Mouse (Mus musculus): ENCODE measurements around the gene Cenpn. TPM values are rescaled to one million over a fixed set of nuclear protein-coding genes. Genes with fewer than 3 reads are reported as not detected.
A peak's percentile ranks its signal among the peaks of the same experiment; 100 is the strongest.

Cenpn gene
- polyA plus RNA-seq, 1 experiment from 2014 or later: 8.6 TPM

DNA sequence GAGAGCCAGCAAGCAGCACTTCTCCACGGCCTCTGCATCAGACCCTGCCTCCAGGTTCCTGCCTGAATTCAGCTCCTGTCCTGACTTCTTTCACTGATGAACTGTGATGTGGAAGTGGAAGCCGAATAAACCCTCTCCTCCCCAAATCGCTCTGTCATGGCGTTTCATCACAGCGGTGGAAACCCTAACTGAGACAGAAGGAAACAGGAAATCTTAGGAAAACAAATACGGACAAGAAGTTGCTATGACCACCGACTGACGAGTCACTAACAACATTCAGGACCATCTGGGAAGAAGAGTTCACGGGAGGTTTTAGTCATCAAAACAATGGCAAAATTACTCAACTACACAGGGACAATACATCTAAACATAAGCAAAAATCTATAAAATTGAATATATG is 28.9 kb upstream of the Cenpn start:
- no peak overlapping the region for H3K27ac ChIP-seq
- 90% methylated on average over 9 of the region's 9 CpGs for WGBS
- H3K4me2 ChIP-seq (replicated peaks): no peak overlapping the region
- 0 out of 2 replicates have a peak, but pooled peaks cover 10% of the 10 kb centered on the region for H3K36me3 ChIP-seq (replicated peaks; ENCODE audit: control insufficient read depth, insufficient read depth)
- H3K4me1 ChIP-seq (replicated peaks; ENCODE audit: control insufficient read depth, insufficient read depth, low read length): no peaks in the 10 kb centered on the region
- no peak overlapping the region for H3K9ac ChIP-seq
- ATAC-seq (ENCODE audit: low FRiP score): no peak
- DNase-seq (ENCODE audit: low spot score): no peak
- H3K4me3 ChIP-seq (replicated peaks; ENCODE audit: low read length): no peak overlapping the region
- H3K9me3 ChIP-seq (ENCODE audit: control insufficient read depth, low read length): 0 out of 2 replicates have a peak, but pooled peaks cover 3% of the 10 kb centered on the region
- H3K27me3 ChIP-seq (ENCODE audit: control insufficient read depth, insufficient read depth, low read length): no peaks in the 10 kb centered on the region

DNA sequence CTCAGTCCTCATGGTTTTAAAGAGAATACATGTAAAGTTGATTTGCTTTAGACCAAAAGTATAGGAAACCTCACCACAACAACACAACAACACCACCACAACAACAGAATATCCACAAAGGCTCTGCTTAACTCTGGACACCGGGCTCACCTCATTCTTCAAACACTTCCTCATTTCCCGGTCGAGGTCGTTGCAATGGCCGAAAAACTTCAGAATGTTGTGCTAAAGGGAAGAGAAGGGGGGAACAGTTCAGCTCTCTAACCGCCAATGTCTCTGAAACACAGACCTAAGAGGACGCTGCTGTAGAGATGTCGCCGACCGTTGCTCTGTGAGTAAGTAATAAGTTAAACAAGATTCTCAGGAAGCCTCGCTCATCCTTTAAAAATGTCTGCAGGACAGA is 27.6 kb upstream of the Cenpn start:
- no peak for ATAC-seq (ENCODE audit: low FRiP score)
- 90% methylated on average over 11 of the region's 11 CpGs for WGBS
- Histone ChIP-seq H3K9ac (no peak overlapping the region), H3K9me3 (ENCODE audit: control insufficient read depth, low read length) (0 out of 2 replicates have a peak, but pooled peaks cover 3% of the 10 kb centered on the region), H3K27ac (no peak overlapping the region), H3K36me3 (replicated peaks; ENCODE audit: control insufficient read depth, insufficient read depth) (0 out of 2 replicates have a peak, but pooled peaks cover 6% of the 10 kb centered on the region), H3K4me3 (replicated peaks; ENCODE audit: low read length) (no peak overlapping the region), H3K4me2 (replicated peaks) (no peak overlapping the region), H3K4me1 (replicated peaks; ENCODE audit: control insufficient read depth, insufficient read depth, low read length) (no peaks in the 10 kb centered on the region), H3K27me3 (ENCODE audit: control insufficient read depth, insufficient read depth, low read length) (no peaks in the 10 kb centered on the region)
- no peak for DNase-seq (ENCODE audit: low spot score)

DNA sequence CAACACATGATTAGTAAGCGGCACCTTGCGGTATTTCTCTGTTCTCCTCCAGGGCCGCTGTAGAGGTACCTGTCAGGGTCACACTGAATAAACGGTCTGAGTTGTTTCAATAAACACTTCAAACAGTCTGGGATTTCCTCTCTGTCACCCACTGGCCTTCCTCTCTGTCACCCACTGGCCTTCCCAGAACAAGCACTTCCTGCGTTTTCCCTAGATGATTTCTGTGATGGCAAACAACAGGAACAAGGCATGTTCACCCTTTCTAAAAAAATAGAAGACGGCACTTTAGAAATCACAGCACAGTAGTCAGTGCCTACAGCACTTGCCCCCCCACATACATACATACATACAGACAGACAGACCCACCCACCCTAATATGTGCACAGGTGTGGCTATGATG is 26.0 kb upstream of the Cenpn start:
- H3K4me3 ChIP-seq (replicated peaks; ENCODE audit: low read length): no peak overlapping the region
- H3K9me3 ChIP-seq (ENCODE audit: control insufficient read depth, low read length): 0 out of 2 replicates have a peak, but pooled peaks cover 3% of the 10 kb centered on the region
- H3K27me3 ChIP-seq (ENCODE audit: control insufficient read depth, insufficient read depth, low read length): no peaks in the 10 kb centered on the region
- H3K36me3 ChIP-seq (replicated peaks; ENCODE audit: control insufficient read depth, insufficient read depth): no peaks in the 10 kb centered on the region
- 88% methylated on average over 6 of the region's 6 CpGs for WGBS
- no peak for DNase-seq (ENCODE audit: low spot score)
- ATAC-seq (ENCODE audit: low FRiP score): no peak
- H3K4me1 ChIP-seq (replicated peaks; ENCODE audit: control insufficient read depth, insufficient read depth, low read length): no peaks in the 10 kb centered on the region
- H3K27ac ChIP-seq: no peak overlapping the region
- no peak overlapping the region for H3K4me2 ChIP-seq (replicated peaks)
- H3K9ac ChIP-seq: no peak overlapping the region

DNA sequence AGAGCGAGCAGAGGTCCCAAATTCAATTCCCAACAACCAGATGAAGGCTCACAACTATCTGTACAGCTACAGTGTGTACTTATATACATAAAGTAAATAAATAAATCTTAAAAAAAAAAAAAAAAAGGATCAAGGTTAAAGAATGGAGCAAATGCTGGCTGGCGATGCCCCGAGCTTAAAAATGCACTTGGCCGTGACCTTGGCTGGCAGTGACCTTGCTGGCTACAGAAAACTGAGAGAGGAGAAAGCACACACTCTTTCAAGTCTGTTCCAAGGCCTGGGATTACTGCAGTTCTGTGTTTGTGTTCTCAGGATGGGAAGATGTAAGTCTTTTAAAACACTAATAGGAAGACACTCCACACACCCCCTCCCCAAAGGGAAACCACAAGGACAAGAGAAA is 16.8 kb upstream of the Cenpn start:
- Histone ChIP-seq H3K9me3 (ENCODE audit: control insufficient read depth, low read length) (no peaks in the 10 kb centered on the region), H3K27ac (no peak overlapping the region), H3K27me3 (ENCODE audit: control insufficient read depth, insufficient read depth, low read length) (no peaks in the 10 kb centered on the region), H3K4me3 (replicated peaks; ENCODE audit: low read length) (no peak overlapping the region), H3K36me3 (replicated peaks; ENCODE audit: control insufficient read depth, insufficient read depth) (0 out of 2 replicates have a peak, but pooled peaks cover 5% of the 10 kb centered on the region), H3K4me2 (replicated peaks) (no peak overlapping the region), H3K9ac (no peak overlapping the region), H3K4me1 (replicated peaks; ENCODE audit: control insufficient read depth, insufficient read depth, low read length) (no peaks in the 10 kb centered on the region)
- 92% methylated on average over 4 of the region's 4 CpGs for WGBS
- ATAC-seq (ENCODE audit: low FRiP score): no peak
- no peak for DNase-seq (ENCODE audit: low spot score)

DNA sequence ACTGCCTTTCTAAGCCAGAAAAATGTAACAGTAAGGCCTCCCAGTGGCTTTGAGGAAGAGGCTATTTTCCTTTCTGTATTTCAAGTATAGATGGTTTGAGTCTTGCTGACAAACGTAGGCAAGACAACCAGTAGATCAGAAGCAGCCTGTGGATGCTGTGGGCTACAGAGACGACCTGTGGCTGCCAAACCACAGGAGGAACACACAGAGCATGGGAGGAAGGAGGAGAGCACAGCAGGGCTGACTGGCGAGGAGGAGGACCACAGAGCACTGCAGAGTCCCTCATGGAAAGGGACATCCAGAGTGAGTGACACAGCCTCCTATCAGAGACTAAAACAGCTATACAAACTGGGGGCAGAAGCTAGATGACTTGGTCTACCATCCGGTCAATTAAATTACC is 16.3 kb upstream of the Cenpn start:
- Histone ChIP-seq H3K27ac (no peak overlapping the region), H3K27me3 (ENCODE audit: control insufficient read depth, insufficient read depth, low read length) (no peaks in the 10 kb centered on the region), H3K36me3 (replicated peaks; ENCODE audit: control insufficient read depth, insufficient read depth) (peaks cover 5% of the 10 kb centered on the region; the same call in 1 of the 2 replicates), H3K9me3 (ENCODE audit: control insufficient read depth, low read length) (no peaks in the 10 kb centered on the region), H3K4me3 (replicated peaks; ENCODE audit: low read length) (no peak overlapping the region), H3K4me1 (replicated peaks; ENCODE audit: control insufficient read depth, insufficient read depth, low read length) (no peaks in the 10 kb centered on the region), H3K4me2 (replicated peaks) (no peak overlapping the region), H3K9ac (no peak overlapping the region)
- DNase-seq (ENCODE audit: low spot score) (no peak), ATAC-seq (ENCODE audit: low FRiP score) (no peak)
- WGBS: 86% methylated on average over 4 of the region's 4 CpGs

DNA sequence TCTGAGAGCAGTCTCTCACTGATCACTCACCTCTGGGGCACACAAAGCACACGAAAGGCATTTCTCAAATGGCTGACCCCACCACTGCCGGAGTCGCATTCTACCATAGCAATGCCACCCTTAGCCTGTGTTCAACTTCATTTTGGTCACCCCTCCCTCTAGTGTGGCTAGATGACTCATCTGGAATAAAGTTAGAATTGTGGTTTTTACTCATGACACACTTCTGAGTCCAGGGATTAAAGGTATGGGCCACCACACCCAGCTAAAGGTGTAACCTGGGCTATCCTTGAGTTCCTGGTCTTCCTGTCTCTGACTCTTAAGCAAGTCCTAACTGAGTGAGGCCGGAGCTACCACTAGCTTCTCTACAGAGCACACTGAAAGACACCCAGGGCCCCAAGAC is 15.7 kb upstream of the Cenpn start:
- Histone ChIP-seq H3K4me2 (replicated peaks) (no peak overlapping the region), H3K4me1 (replicated peaks; ENCODE audit: control insufficient read depth, insufficient read depth, low read length) (no peaks in the 10 kb centered on the region), H3K27ac (no peak overlapping the region), H3K36me3 (replicated peaks; ENCODE audit: control insufficient read depth, insufficient read depth) (peaks cover 7% of the 10 kb centered on the region; the same call in 1 of the 2 replicates), H3K9me3 (ENCODE audit: control insufficient read depth, low read length) (no peaks in the 10 kb centered on the region), H3K27me3 (ENCODE audit: control insufficient read depth, insufficient read depth, low read length) (no peaks in the 10 kb centered on the region), H3K4me3 (replicated peaks; ENCODE audit: low read length) (no peak overlapping the region), H3K9ac (no peak overlapping the region)
- ATAC-seq (ENCODE audit: low FRiP score) (no peak), DNase-seq (ENCODE audit: low spot score) (no peak)
- WGBS: 97% methylated on average over 4 of the region's 4 CpGs

DNA sequence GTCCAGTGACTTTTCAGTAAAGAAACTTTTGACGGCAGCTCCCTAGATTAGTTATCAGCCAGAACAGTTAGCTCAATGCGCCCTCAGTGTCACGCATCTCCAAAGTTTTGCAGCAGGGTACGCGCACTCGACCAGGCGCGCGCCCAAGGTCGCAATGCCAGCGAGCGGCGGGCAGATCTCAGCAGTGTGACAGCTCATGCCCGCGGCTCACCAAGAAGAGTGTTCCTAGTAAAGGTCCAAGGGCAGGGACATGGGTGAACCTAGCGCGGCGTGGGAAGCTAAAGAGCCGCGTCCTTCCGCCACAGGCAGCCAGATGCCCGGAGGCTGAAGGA is 559 bp upstream of the Cenpn start:
- ATAC-seq (ENCODE audit: low FRiP score) (peak; percentile 56), DNase-seq (ENCODE audit: low spot score) (no peak)
- peak overlapping the region; percentile 61 for H3K4me2 ChIP-seq (replicated peaks)
- no peaks in the 10 kb centered on the region for H3K36me3 ChIP-seq (replicated peaks; ENCODE audit: control insufficient read depth, insufficient read depth)
- 0 out of 2 replicates have a peak, but pooled peaks cover 8% of the 10 kb centered on the region for H3K4me1 ChIP-seq (replicated peaks; ENCODE audit: control insufficient read depth, insufficient read depth, low read length)
- peak overlapping the region; percentile 58 for H3K4me3 ChIP-seq (replicated peaks; ENCODE audit: low read length)
- WGBS: under 1% methylated on average over 22 of the region's 22 CpGs
- H3K27ac ChIP-seq: peak overlapping the region; percentile 66
- no peaks in the 10 kb centered on the region for H3K27me3 ChIP-seq (ENCODE audit: control insufficient read depth, insufficient read depth, low read length)
- H3K9ac ChIP-seq: peak overlapping the region; percentile 64
- H3K9me3 ChIP-seq (ENCODE audit: control insufficient read depth, low read length): no peaks in the 10 kb centered on the region

DNA sequence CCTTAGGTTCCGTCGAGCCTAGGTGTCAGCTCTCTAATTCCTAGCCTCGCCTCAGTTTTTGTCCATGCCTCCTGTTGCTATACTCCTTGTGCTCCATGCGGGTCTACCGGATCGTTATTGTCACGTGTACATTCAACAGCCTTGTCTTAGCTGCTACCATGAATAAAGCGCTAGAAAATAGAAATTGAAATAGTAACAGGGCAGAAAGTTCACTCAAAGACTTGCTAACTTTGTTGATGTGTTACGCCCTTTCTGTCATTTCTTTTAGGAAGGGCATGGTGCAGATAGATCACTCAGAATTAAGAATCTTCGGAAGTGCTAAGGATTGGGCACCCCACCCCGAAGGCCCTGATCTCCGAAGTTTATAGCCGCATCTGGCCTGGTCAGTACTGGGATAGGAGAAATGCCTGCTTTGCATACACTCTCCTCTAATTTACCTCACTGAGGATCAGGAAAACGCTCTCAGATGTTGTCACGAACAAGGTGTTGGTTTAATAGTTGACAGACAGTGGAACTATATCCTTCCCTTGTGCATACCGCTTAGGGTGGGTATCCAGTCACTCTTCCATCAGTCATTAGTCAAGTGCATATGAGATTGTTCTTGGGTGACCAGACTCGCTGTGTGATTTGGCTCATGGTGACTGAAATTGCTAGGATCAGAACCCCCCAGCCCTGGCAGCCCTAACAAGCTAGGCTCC is 679 bp downstream of the Cenpn start:
- ATAC-seq (ENCODE audit: low FRiP score): no peak
- Histone ChIP-seq H3K4me3 (replicated peaks; ENCODE audit: low read length) (peak overlapping the region; percentile 58), H3K27me3 (ENCODE audit: control insufficient read depth, insufficient read depth, low read length) (no peaks in the 10 kb centered on the region)

DNA sequence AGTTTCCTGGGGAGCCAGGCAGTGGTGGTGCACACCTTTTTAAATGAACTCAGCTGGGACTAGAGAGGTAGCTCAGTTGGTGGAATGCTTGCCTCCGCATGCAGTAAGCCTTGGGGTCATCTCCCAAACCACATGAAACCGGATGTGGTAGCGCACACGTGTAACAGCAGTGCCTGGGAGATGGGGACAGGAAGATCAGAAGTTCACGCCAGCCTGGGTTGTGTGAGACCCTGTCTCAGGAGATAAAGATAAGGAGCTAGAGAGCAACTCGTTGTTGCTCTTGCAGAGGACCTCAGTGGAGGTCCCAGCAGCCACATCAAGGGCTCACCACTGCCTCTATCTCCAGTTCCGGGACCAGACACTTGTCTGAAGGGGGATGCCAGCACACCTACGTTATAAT is 2.0 kb downstream of the Cenpn start:
- WGBS: 95% methylated on average over 8 of the region's 8 CpGs
- ATAC-seq (ENCODE audit: low FRiP score) (no peak), DNase-seq (ENCODE audit: low spot score) (no peak)
- Histone ChIP-seq H3K4me2 (replicated peaks) (no peak overlapping the region), H3K27me3 (ENCODE audit: control insufficient read depth, insufficient read depth, low read length) (no peaks in the 10 kb centered on the region), H3K27ac (no peak overlapping the region), H3K4me3 (replicated peaks; ENCODE audit: low read length) (no peak overlapping the region), H3K9me3 (ENCODE audit: control insufficient read depth, low read length) (no peaks in the 10 kb centered on the region), H3K4me1 (replicated peaks; ENCODE audit: control insufficient read depth, insufficient read depth, low read length) (0 out of 2 replicates have a peak, but pooled peaks cover 8% of the 10 kb centered on the region), H3K36me3 (replicated peaks; ENCODE audit: control insufficient read depth, insufficient read depth) (no peaks in the 10 kb centered on the region), H3K9ac (no peak overlapping the region)

More for the DNA sequence above, 679 bp downstream of the Cenpn start:
- no peak overlapping the region for H3K27ac ChIP-seq
- peak overlapping the region; percentile 64 for H3K9ac ChIP-seq
- DNase-seq (ENCODE audit: low spot score): no peak
- H3K9me3 ChIP-seq (ENCODE audit: control insufficient read depth, low read length): no peaks in the 10 kb centered on the region
- 0 out of 2 replicates have a peak, but pooled peaks cover 8% of the 10 kb centered on the region for H3K4me1 ChIP-seq (replicated peaks; ENCODE audit: control insufficient read depth, insufficient read depth, low read length)
- WGBS: 35% methylated on average over 17 of the region's 17 CpGs
- peak overlapping the region; percentile 61 for H3K4me2 ChIP-seq (replicated peaks)
- H3K36me3 ChIP-seq (replicated peaks; ENCODE audit: control insufficient read depth, insufficient read depth): no peaks in the 10 kb centered on the region
